42 mouse cellular contexts compared by ENCODE assay signal in the genomic region with DNA sequence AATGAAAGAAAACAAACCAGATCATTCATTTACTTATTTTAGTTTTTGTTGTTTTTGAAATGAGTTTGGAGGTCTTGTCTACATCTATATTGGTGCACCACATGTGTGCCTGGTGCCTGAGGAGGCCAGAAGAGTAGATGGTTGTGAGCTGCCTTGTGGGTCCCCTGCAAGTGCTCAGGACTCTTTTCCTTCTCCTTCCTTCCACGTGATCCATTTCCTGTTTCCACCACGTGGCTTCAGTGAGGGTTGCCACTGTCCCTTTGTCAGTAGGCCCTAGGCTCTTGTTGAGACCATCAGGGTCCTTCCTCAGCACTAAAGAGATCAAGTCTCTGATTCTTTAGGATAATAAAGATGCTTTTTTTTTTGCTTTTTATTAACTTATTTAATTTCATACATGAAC. TPM values are rescaled to one million over a fixed set of nuclear protein-coding genes. Genes with fewer than 3 reads are reported as not detected.
"Had no signal": no experiment of that assay in that cellular context is flagged by ENCODE, and none has a peak within 500 bp of the region (broad histone marks: within the 10 kb centered on the region; RNA-seq: fewer than 3 reads in every experiment).

No protein-coding gene starts in this region.

- H3K9ac ChIP-seq: limb, embryonic 12.5 days; limb, embryonic 13.5 days; limb, embryonic 15.5 days; liver, embryonic 12.5 days; liver, embryonic 13.5 days; liver, embryonic 14.5 days; liver, embryonic 15.5 days; liver, postnatal 0 days; lung, embryonic 14.5 days; lung, embryonic 15.5 days; midbrain, embryonic 12.5 days; midbrain, embryonic 13.5 days; midbrain, embryonic 15.5 days had no signal

- H3K9me3 ChIP-seq: limb, embryonic 10.5 days; limb, embryonic 15.5 days; liver, embryonic 12.5 days; liver, embryonic 13.5 days; liver, embryonic 15.5 days; lung, embryonic 15.5 days; midbrain, embryonic 12.5 days; midbrain, embryonic 15.5 days had no signal

- H3K27ac ChIP-seq: left cerebral cortex, adult 2 months; limb, embryonic 10.5 days; limb, embryonic 12.5 days; limb, embryonic 13.5 days; limb, embryonic 15.5 days; liver, embryonic 12.5 days; liver, embryonic 13.5 days; liver, embryonic 14.5 days; liver, embryonic 15.5 days; lung, embryonic 15.5 days; macrophage; midbrain, embryonic 10.5 days; midbrain, embryonic 12.5 days; midbrain, embryonic 13.5 days; midbrain, embryonic 15.5 days had no signal

- H3K4me3 ChIP-seq: left cerebral cortex, adult 2 months; limb, embryonic 10.5 days; limb, embryonic 12.5 days; limb, embryonic 13.5 days; limb, embryonic 15.5 days; liver, embryonic 12.5 days; liver, embryonic 13.5 days; liver, embryonic 15.5 days; lung, embryonic 15.5 days; megakaryocyte, embryonic 14.5 days; midbrain, embryonic 10.5 days; midbrain, embryonic 12.5 days; midbrain, embryonic 13.5 days; midbrain, embryonic 15.5 days; myocyte had no signal

- DNase-seq: left cerebral cortex, postnatal 4 days; liver; liver, embryonic 13.5 days; liver, postnatal 0 days; lung, adult 18-20 months; lung, adult 2 months; lung, embryonic 14.5 days; lung, postnatal 10 days; lung, postnatal 14 days; lung, postnatal 36 days; lung, postnatal 4 days; midbrain, embryonic 14.5 days had no signal

- H3K36me3 ChIP-seq: limb, embryonic 10.5 days; limb, embryonic 12.5 days; limb, embryonic 13.5 days; limb, embryonic 15.5 days; liver, embryonic 12.5 days; liver, embryonic 13.5 days; liver, embryonic 15.5 days; lung, embryonic 15.5 days; midbrain, embryonic 10.5 days; midbrain, embryonic 12.5 days; midbrain, embryonic 13.5 days; midbrain, embryonic 15.5 days had no signal

- H3K27me3 ChIP-seq: limb, embryonic 12.5 days; limb, embryonic 13.5 days; limb, embryonic 15.5 days; liver, embryonic 12.5 days; liver, embryonic 13.5 days; liver, embryonic 15.5 days; lung, embryonic 15.5 days; megakaryocyte, embryonic 14.5 days; midbrain, embryonic 12.5 days; midbrain, embryonic 13.5 days; midbrain, embryonic 15.5 days had no signal

- H3K4me2 ChIP-seq: limb, embryonic 12.5 days; limb, embryonic 13.5 days; limb, embryonic 15.5 days; liver, embryonic 11.5 days; liver, embryonic 12.5 days; liver, embryonic 13.5 days; liver, embryonic 15.5 days; lung, embryonic 14.5 days; lung, embryonic 15.5 days; midbrain, embryonic 11.5 days; midbrain, embryonic 12.5 days; midbrain, embryonic 13.5 days; midbrain, embryonic 15.5 days had no signal

- H3K4me1 ChIP-seq: limb, embryonic 10.5 days; limb, embryonic 12.5 days; limb, embryonic 13.5 days; limb, embryonic 15.5 days; liver, embryonic 12.5 days; liver, embryonic 13.5 days; liver, embryonic 15.5 days; lung, embryonic 15.5 days; midbrain, embryonic 10.5 days; midbrain, embryonic 12.5 days; midbrain, embryonic 13.5 days; midbrain, embryonic 15.5 days had no signal

RNA-seq across cellular contexts. Expression of gene Nsg2, which starts 15.5 kb away (rescaled TPM):
- polyA plus RNA-seq: liver, postnatal 0 days; macrophage had no signal

RNA-seq across cellular contexts. Expression of gene 4930524B15Rik, which starts 19.4 kb away (rescaled TPM):
- total RNA-seq: left cerebral cortex, adult 2 months; left cerebral cortex, adult 8-10 months; left cerebral cortex, postnatal 14 days; left cerebral cortex, postnatal 25 days; left cerebral cortex, postnatal 36 days; left cerebral cortex, postnatal 4 days; liver, adult 2 months; megakaryocyte progenitor cell, adult 5-6 weeks; megakaryocyte, adult 5-6 weeks; megakaryocyte-erythroid progenitor cell, adult 5-6 weeks; midbrain, postnatal 0 days; monocyte, adult 5-6 weeks had no signal
- polyA plus RNA-seq: limb, embryonic 12.5 days; limb, embryonic 15.5 days; liver, adult 2 months; liver, embryonic 11.5 days; liver, embryonic 12.5 days; liver, embryonic 13.5 days; liver, embryonic 14.5 days; liver, embryonic 15.5 days; liver, embryonic 16.5 days; liver, postnatal 0 days; lung, embryonic 14.5 days; lung, embryonic 15.5 days; lung, embryonic 16.5 days; macrophage; myocyte had no signal
